Comparison of ENCODE assay signal across 9 mouse cellular contexts in the genomic region with DNA sequence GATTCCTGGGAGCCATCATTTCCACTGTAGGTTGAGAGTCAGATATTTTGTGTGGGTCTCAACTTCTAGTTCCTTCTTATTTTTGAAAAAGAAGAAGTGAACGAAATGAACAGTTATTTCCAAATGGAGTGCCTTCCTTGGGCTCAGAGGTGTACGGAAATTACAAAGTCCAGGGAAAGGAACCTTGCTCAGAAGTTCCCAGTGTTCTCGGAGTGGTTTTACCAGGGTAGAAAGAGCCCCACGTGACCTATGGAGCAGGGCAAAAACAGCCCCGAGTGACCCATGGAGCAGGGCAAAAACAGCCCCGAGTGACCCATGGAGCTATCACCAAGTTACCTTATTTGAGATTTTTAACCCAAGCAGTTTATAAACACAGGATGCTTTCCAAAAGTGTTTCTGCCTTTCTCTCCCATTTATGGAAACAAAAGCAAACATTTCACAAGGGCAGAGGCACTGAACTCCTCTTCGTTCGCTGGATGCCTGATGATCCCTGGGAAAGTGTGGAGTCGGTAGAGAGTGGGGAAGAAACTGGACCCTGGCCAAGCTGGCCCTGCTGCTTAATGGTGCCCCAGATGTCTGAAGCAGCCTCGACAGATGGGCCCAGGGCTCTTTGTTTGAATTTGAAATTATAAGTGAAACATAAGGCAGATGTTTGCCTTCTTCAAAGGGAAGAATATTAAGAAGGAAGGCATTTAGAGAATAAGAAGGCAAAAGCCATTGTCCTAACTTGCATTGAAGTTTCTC.
A peak's percentile ranks its signal among the peaks of the same experiment; 100 is the strongest.
DNase-seq lines count a peak whose midpoint lies in the region; ATAC-seq and TF ChIP-seq lines count a peak whose summit lies in the region.
"Had no signal": no experiment of that assay in that cellular context is flagged by ENCODE, and none has a peak within 500 bp of the region (broad histone marks: within the 10 kb centered on the region; RNA-seq: fewer than 3 reads in every experiment).

No protein-coding gene starts in this region.

- 0 out of 2 replicates have a peak, but pooled peaks cover 3% of the 10 kb centered on the region for H3K4me1 ChIP-seq in hindbrain, embryonic 12.5 days
- no peaks in the 10 kb centered on the region for H3K4me1 ChIP-seq in hindbrain, embryonic 11.5 days (replicated peaks; ENCODE audit: control insufficient read depth, insufficient read depth, low read length)
- H3K4me1 ChIP-seq in midbrain, postnatal 0 days (ENCODE audit: insufficient read depth, low read length) = no peaks in the 10 kb centered on the region

- DNase-seq in hindbrain, embryonic 11.5 days (ENCODE audit: low spot score) = no peak
- DNase-seq in lung, postnatal 10 days = peak; percentile 46
- DNase-seq in lung, postnatal 36 days = no peak
- DNase-seq in midbrain, postnatal 0 days (ENCODE audit: low spot score) = peak; percentile 41
- no peak for DNase-seq in frontal cortex, adult 2 months (ENCODE audit: extremely low spot score in 1 of 2, low spot score in 1 of 2)
- DNase-seq in layer of hippocampus, adult 9-11 months = no peak
- DNase-seq: thymus, adult 18-20 months had no signal

- WGBS in hindbrain, embryonic 12.5 days = 72% methylated on average over 10 of the region's 10 CpGs
- WGBS in hindbrain, embryonic 11.5 days = 75% methylated on average over 10 of the region's 10 CpGs
- WGBS in midbrain, postnatal 0 days = 69% methylated on average over 10 of the region's 10 CpGs

- H3K4me2 ChIP-seq in hindbrain, embryonic 12.5 days (replicated peaks) = no peak overlapping the region
- H3K4me2 ChIP-seq in hindbrain, embryonic 11.5 days (replicated peaks; ENCODE audit: low read depth, low read length) = no peak overlapping the region
- H3K4me2 ChIP-seq in midbrain, postnatal 0 days (ENCODE audit: low read depth, low read length, poor library complexity, severe bottlenecking) = no peak overlapping the region

- no peak overlapping the region for H3K9ac ChIP-seq in hindbrain, embryonic 12.5 days
- H3K9ac ChIP-seq in hindbrain, embryonic 11.5 days (ENCODE audit: low read depth, low read length) = no peak overlapping the region
- no peak overlapping the region for H3K9ac ChIP-seq in midbrain, postnatal 0 days (replicated peaks; ENCODE audit: low read length, poor library complexity, severe bottlenecking)

- no peaks in the 10 kb centered on the region for H3K9me3 ChIP-seq in hindbrain, embryonic 12.5 days (replicated peaks)
- H3K9me3 ChIP-seq in hindbrain, embryonic 11.5 days (ENCODE audit: control insufficient read depth, low read length) = no peaks in the 10 kb centered on the region
- H3K9me3 ChIP-seq in midbrain, postnatal 0 days (ENCODE audit: low read length) = no peaks in the 10 kb centered on the region

- TF ChIP-seq CTCF in midbrain, postnatal 0 days (IDR thresholded peaks at IDR 0.05) = no peak

- peak overlapping the region; percentile 57 for H3K27ac ChIP-seq in hindbrain, embryonic 12.5 days
- no peak overlapping the region for H3K27ac ChIP-seq in hindbrain, embryonic 11.5 days (ENCODE audit: low read depth, low read length)
- no peak overlapping the region for H3K27ac ChIP-seq in midbrain, postnatal 0 days (ENCODE audit: low read depth, low read length)

- no peak overlapping the region for H3K4me3 ChIP-seq in hindbrain, embryonic 12.5 days
- no peak overlapping the region for H3K4me3 ChIP-seq in hindbrain, embryonic 11.5 days (ENCODE audit: low read depth, low read length)
- no peak overlapping the region for H3K4me3 ChIP-seq in midbrain, postnatal 0 days (ENCODE audit: low read depth, low read length)

- no peaks in the 10 kb centered on the region for H3K36me3 ChIP-seq in hindbrain, embryonic 12.5 days
- no peaks in the 10 kb centered on the region for H3K36me3 ChIP-seq in hindbrain, embryonic 11.5 days (ENCODE audit: control insufficient read depth, insufficient read depth, low read length)
- H3K36me3 ChIP-seq in midbrain, postnatal 0 days (ENCODE audit: insufficient read depth, low read length) = no peaks in the 10 kb centered on the region

- ATAC-seq in hindbrain, embryonic 12.5 days (ENCODE audit: low FRiP score) = no peak
- no peak for ATAC-seq in hindbrain, embryonic 11.5 days (ENCODE audit: low FRiP score)
- peak; percentile 42 to 51; a peak in 2 of 4 replicates for ATAC-seq in hematopoietic stem cell, adult 5-6 weeks (replicated peaks in 1 of 2; ENCODE audit: insufficient read depth in 1 of 2, low FRiP score in 2 of 2, low TSS enrichment in 1 of 2, low read depth in 1 of 2, poor library complexity in 2 of 2, severe bottlenecking in 2 of 2)
- ATAC-seq in midbrain, postnatal 0 days (ENCODE audit: low FRiP score) = no peak

- no peaks in the 10 kb centered on the region for H3K27me3 ChIP-seq in hindbrain, embryonic 12.5 days
- no peaks in the 10 kb centered on the region for H3K27me3 ChIP-seq in hindbrain, embryonic 11.5 days (ENCODE audit: control insufficient read depth, insufficient read depth, low read length)
- no peaks in the 10 kb centered on the region for H3K27me3 ChIP-seq in midbrain, postnatal 0 days (ENCODE audit: insufficient read depth, low read length)

Comparison
In these comparisons a context has a peak if more than half of its experiments do, and no peak if none do; other contexts are left out.
1. DNase-seq: peak in lung, postnatal 10 days (single experiment) and midbrain, postnatal 0 days (single experiment); none in hindbrain, embryonic 11.5 days (single experiment), lung, postnatal 36 days (single experiment), frontal cortex, adult 2 months (0 of 2) and layer of hippocampus, adult 9-11 months (single experiment).
2. ATAC-seq: peak in hematopoietic stem cell, adult 5-6 weeks (2 of 2); none in hindbrain, embryonic 12.5 days (single experiment), hindbrain, embryonic 11.5 days (single experiment) and midbrain, postnatal 0 days (single experiment).